Mouse (Mus musculus): ENCODE data around the gene Nabp1. TPM values are rescaled to one million over a fixed set of nuclear protein-coding genes. Genes with fewer than 3 reads are reported as not detected.
"Not testable (repeated sequence)": the region's sequence is repeated elsewhere in the genome, so short reads cannot be mapped to it uniquely, and the experiment has no call there.

Nabp1 gene
- polyA plus RNA-seq, 1 experiment from 2014 or later = 6.5 TPM

- Histone ChIP-seq H3K9ac (no peak overlapping the region), H3K4me2 (no peak overlapping the region), H3K4me3 (replicated peaks) (no peak overlapping the region), H3K27ac (no peak overlapping the region), H3K27me3 (peaks cover 11% of the 10 kb centered on the region; the same call in 1 of the 2 replicates), H3K36me3 (replicated peaks) (no peaks in the 10 kb centered on the region), H3K4me1 (peaks cover 3% of the 10 kb centered on the region; the same call in 1 of the 2 replicates), H3K9me3 (no peaks in the 10 kb centered on the region)
- ATAC-seq (ENCODE audit: low FRiP score) = no peak
- WGBS = 47% methylated on average over 5 of the region's 5 CpGs
Measured at GRCm38 (mm10) chr1:51445161-51445853, 32.9 kb downstream of the Nabp1 start.

DNA sequence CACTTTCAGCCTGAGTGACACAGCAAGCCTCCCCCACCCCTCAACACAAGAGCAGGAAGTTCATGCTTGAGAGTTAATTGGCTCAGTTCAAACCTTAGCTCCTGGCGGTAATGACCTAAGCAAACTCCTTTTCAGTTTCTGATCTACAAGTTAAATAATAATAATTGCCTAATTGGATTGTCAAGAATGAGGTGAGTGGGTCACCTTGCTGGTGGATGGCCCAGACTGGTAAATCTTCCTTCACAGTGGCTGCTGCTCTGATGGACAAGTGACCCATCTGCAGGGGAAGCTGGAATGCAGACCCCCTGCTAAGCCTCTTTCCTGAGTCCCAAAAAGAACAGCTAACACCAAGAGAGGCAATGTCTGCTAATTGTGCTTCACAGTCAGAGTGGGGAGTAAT, 48.5 kb downstream of the Nabp1 start:
- Histone ChIP-seq H3K27me3 (no peaks in the 10 kb centered on the region), H3K9me3 (no peaks in the 10 kb centered on the region), H3K36me3 (replicated peaks) (no peaks in the 10 kb centered on the region), H3K4me3 (replicated peaks) (no peak overlapping the region), H3K27ac (no peak overlapping the region), H3K4me2 (no peak overlapping the region), H3K9ac (no peak overlapping the region), H3K4me1 (no peaks in the 10 kb centered on the region)
- 10% methylated on average over 1 of the region's 1 CpGs for WGBS
- ATAC-seq (ENCODE audit: low FRiP score) = no peak

- no peaks in the 10 kb centered on the region for H3K9me3 ChIP-seq
- 96% methylated on average over 9 of the region's 9 CpGs for WGBS
- H3K9ac ChIP-seq = no peak overlapping the region
- no peak overlapping the region for H3K4me2 ChIP-seq
- no peak overlapping the region for H3K27ac ChIP-seq
- no peaks in the 10 kb centered on the region for H3K36me3 ChIP-seq (replicated peaks)
- H3K4me3 ChIP-seq (replicated peaks) = no peak overlapping the region
- no peaks in the 10 kb centered on the region for H3K4me1 ChIP-seq
- ATAC-seq (ENCODE audit: low FRiP score) = no peak
- no peaks in the 10 kb centered on the region for H3K27me3 ChIP-seq
Measured at GRCm38 (mm10) chr1:51426298-51426697, 51.9 kb downstream of the Nabp1 start.

DNA sequence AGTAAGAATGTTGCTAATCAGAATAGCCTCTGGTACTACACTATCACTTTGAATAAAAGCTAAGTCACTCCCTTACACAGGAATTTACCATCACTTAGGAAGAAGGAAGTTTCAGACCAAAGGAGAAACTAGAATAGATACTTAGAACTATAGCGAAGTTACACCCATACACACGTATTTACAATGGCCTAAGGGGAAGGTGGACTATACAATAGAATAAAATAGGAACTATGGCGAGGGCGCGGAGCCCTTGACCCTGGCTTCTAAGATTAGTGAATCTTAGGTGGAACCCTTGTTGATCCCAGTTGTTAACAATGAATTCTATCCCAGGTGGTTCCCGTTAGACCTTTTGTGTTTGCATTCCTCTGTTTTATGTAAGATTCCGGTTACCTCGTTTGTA, 57.2 kb downstream of the Nabp1 start:
- not testable (repeated sequence) for ATAC-seq (ENCODE audit: low FRiP score); H3K36me3 ChIP-seq (replicated peaks)
- 92% methylated on average over 8 of the region's 8 CpGs for WGBS

DNA sequence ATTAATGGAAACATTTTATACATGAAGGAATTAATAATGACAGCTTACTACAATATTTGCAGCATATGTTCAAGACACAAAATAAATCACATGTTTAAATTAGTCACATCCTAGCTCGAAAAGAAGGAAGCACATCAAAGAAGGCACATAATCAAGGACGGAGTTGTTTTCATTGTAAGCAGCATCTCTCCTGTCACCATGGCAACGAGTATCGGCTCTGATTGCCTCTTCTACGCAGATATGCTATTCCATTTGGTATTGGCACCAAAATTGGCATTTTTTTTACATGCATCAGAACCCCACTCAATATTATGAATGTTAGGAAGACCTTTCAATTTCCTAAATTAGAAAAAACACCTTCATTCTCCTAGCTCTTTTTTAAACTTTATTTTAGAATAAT, 59.5 kb downstream of the Nabp1 start:
- no peaks in the 10 kb centered on the region for H3K9me3 ChIP-seq
- H3K27me3 ChIP-seq = no peaks in the 10 kb centered on the region
- no peak overlapping the region for H3K27ac ChIP-seq
- WGBS = 48% methylated on average over 5 of the region's 5 CpGs
- ATAC-seq (ENCODE audit: low FRiP score) = no peak; the same call in 1 of the 2 replicates
- H3K36me3 ChIP-seq (replicated peaks) = no peaks in the 10 kb centered on the region
- no peak overlapping the region for H3K4me3 ChIP-seq (replicated peaks)
- no peak overlapping the region for H3K4me2 ChIP-seq
- H3K4me1 ChIP-seq = no peaks in the 10 kb centered on the region
- no peak overlapping the region for H3K9ac ChIP-seq

More for the DNA sequence above, 57.2 kb downstream of the Nabp1 start:
- H3K9me3 ChIP-seq; H3K4me2 ChIP-seq; H3K9ac ChIP-seq; H3K4me1 ChIP-seq; H3K27ac ChIP-seq; H3K4me3 ChIP-seq (replicated peaks); H3K27me3 ChIP-seq: not testable (repeated sequence)

Other genes with a start within 250 kb of the Nabp1 start
- gene Cavin2, start 189.3 kb downstream of the Nabp1 start, polyA plus RNA-seq (2016; fragmentation: Nextera tagmentation; extraction: Ambion mirVana) = 2.0 and 2.7 TPM in 2 replicates